Mouse (Mus musculus): ENCODE data around the gene Shisa7. TPM values are rescaled to one million over a fixed set of nuclear protein-coding genes. Genes with fewer than 3 reads are reported as not detected.

The Shisa7 gene
- total RNA-seq, 2 experiments from 2014 or later, result 107 to 116 TPM

- peak in 1 of 2 experiments; percentile 27 for DNase-seq (ENCODE audit: low spot score in 2 of 2)
These were observed 48.6 kb downstream of the Shisa7 start for GRCm38 (mm10) chr7:4795767-4796433.

DNA sequence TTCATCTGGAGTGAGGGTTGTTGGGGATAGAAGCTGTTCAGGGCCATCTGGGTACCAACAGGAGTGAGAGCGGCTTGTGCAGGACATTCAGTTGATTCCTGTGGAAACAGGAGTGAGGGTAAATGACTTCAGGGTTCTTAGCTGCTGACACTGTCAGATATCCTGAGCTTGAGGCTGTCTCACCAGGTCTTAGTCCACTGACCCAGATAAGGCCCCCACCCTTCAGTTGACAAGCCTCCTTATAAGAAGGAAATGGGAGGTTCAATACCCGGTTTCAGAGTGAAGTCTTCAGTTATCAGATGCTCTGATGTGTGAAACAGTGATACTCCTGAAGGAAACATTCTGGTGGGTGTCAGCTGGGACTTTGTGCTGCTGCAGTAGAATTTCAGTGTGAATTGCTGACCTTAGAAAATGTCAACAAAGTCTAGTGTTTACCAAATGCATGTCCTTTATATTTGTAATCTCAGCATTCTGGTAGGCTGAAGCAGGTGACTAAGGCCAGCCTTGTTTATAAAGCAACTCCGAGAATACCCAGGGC, 49.8 kb downstream of the Shisa7 start:
- no peak for DNase-seq (ENCODE audit: low spot score in 2 of 2)

DNA sequence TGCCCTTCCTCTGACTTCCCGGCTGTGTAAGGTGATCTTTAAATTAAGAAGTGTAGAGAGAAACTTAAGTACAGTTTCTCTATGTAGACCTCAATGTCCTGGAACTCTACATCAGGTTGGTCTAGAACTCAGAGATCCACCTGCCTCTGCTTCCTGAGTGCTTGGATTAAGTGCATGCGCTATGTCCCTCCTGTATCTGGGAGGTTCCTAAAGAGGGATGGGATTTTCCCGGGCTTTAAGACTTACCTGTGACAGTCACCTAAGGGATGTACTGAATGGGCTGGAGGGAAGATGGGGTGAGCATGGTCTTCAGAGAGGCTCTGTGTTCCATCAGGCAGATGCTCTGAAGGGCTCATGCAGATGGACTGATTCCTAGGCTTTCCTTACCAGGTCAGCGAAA, 50.8 kb downstream of the Shisa7 start:
- no peak for DNase-seq (ENCODE audit: low spot score in 2 of 2)

GRCm38 (mm10) chr7:4793248-4793647, 51.2 kb downstream of the Shisa7 start:
- DNase-seq (ENCODE audit: low spot score in 2 of 2), result peak in 1 of 2 experiments; percentile 26

- DNase-seq (ENCODE audit: low spot score in 2 of 2), result peak; percentile 94 to 96
These were observed 52.0 kb downstream of the Shisa7 start, which contains the start of gene Rpl28 for GRCm38 (mm10) chr7:4792278-4793212. Rpl28 (plus strand) TSS chr7:4792874.

DNA sequence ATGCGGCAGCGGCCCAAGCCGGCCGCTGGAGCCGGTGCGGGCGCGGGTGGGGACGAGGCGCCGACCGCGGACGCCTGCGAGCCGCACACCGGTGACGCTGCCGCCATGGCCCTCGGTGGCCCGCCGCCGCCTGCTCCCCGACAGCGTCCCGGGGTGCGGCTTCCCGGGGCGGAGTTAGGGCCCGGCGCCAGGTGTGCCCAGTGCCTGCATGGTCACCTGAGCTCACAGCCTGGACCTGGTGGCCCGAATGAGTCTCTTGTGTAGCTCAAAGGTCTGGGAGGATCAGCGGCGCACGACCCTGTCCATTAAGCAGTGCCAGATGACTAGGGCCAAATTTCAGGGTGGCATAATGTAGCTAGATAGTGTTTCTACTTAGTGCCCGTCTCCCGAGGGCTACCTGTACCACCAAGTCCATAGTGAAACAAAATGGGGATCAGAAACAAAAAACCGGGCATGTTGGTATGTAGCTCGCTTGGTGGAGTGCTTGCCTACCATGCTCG, 55.0 kb downstream of the Shisa7 start, which contains the start of gene Tmem238:
TSS of gene Tmem238 (minus strand) at position 221 of the 500 bp plus-strand sequence.
- no peak for DNase-seq (ENCODE audit: low spot score in 2 of 2)

DNA sequence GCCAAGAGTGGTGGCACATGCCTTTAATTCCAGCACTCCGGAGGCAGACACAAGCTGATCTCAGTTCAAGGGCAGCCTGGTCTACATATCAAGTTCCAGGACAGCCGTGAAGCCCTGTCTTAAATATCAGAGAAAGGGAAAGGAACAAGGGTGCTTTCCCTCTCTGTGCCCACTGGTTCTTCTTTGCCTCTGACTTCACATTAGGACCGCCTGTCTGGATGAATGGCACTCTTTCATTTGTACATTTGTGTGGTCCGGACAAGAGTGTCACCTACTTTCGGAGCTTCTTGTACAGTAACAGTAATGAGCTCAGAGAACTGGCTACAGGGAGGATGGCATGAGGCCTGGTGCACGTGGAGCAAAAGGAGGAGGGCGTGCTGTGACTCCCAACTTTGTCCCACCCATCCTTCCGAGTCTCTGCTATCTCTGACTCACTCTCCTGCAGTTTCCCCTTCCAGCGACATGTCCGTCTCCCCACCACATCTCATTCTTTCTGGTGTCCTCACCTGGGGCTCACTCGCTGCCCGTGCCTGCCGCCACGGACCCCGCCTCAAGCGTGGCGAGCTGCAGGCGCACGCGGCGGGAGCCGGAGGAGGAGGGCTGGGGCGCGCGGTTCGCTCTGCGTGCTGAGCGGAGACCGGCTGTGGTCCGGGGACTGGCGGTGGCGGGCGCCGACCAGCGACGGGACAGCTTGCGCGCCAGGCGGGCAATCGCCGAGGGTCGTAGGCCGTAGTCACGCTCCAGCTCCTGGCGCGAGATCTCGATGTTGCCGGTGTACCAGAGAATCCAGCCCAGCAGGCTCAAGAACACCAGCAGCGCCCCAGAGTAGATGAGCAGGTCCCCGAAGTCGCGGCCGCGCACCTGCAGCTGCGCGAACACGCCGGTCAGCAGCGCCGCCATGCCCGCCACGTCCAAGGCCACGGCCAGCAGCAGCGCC, 55.7 kb downstream of the Shisa7 start:
- peak; percentile 64 to 74 for DNase-seq (ENCODE audit: low spot score in 2 of 2)

- DNase-seq (ENCODE audit: low spot score in 2 of 2), result no peak
These were observed 60.7 kb downstream of the Shisa7 start for GRCm38 (mm10) chr7:4783667-4784268.

- DNase-seq (ENCODE audit: low spot score in 2 of 2), result no peak
These were observed 61.7 kb downstream of the Shisa7 start, which contains the start of the genes Il11 and Tmem190 for GRCm38 (mm10) chr7:4782759-4783158. Il11 (minus strand) TSS chr7:4782859. Tmem190 (plus strand) TSS chr7:4782937.

DNA sequence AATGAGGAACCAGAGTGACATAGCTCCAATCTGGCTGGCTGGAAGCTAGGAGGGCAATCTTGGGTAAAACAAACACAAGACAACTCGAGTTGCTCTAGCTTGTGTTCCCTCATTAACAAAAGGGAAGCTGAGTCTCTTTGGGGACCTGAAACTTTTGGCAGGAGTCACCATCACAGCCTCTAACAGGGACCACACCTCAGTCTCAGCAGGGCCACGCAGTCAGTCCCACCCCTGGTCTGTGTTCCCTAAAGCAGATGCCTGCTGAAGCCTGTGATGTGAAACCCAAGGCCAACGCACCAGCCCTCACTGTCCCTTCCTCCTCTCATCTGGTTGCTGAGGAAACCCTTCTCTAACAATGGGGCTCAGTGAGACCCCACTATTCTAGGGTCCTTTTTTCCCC, 62.4 kb downstream of the Shisa7 start:
- DNase-seq (ENCODE audit: low spot score in 2 of 2), result no peak

DNA sequence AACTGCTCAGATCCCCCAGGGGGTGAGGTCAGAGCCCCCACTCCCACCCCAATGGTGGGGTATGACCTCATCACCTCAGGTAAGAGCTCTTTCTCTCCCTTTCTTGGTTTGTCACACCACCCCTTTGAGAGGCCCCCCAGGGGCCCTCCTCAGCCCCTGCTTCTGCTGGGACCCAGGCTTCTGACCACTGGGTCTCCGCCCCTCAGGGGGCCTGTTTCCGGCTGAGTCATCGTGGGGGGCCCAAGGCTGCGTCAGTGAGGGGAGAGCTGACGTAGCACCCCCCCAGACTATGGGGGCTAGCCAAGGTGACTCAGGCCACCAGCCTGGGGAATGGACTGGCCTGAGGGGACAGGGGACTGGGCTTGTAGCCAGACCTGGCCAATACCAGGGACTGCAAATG, 64.6 kb downstream of the Shisa7 start:
- no peak for DNase-seq (ENCODE audit: low spot score in 2 of 2)

- no peak for DNase-seq (ENCODE audit: low spot score in 2 of 2)
These were observed 66.5 kb downstream of the Shisa7 start for GRCm38 (mm10) chr7:4777851-4778637.

GRCm38 (mm10) chr7:4776861-4777830, 67.3 kb downstream of the Shisa7 start:
- DNase-seq (ENCODE audit: low spot score in 2 of 2), result peak; percentile 50 to 60

GRCm38 (mm10) chr7:4776131-4776530, 68.4 kb downstream of the Shisa7 start:
- no peak for DNase-seq (ENCODE audit: low spot score in 2 of 2)

All from layer of hippocampus, postnatal 10 days (tissue).